Mouse (Mus musculus): ENCODE data around the gene Nmur1.

DNA sequence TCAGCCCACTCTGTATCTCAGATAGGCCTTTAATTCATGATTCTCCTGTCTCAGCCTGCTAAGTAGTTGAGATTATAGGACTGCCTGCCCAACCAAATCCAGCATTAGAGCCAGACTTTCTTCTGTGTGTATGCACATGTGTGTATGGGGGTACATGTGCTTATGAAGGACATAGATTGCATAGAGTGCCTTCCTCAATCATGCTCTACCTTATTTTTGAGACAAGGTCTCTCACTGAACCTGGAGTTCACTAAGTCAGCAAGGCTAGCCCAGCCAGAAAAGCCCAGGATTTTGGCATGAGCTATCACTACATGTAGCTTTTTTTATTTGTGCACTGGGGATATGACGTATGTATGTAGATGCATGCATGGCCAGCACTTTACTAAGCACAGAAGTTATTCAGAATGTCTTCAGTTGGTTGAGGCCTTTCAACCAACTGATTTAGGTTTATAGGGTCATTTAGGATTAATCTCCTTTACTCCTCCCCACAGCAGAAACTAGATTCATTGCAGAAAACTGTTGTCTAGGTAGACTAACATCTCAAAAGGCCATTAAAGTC, 82.9 kb downstream of the Nmur1 start:
- TF ChIP-seq CTCF (IDR thresholded peaks at IDR 0.05; ENCODE audit: control insufficient read depth, insufficient read depth, insufficient replicate concordance, low read depth, low read length) (no peak), POLR2A (IDR thresholded peaks at IDR 0.05; ENCODE audit: control insufficient read depth, low read depth, low read length) (no peak)

Data from testis, adult 2 months (tissue).